Mouse (Mus musculus): ENCODE results near the gene Txlng. TPM values are rescaled to one million over a fixed set of nuclear protein-coding genes. Genes with fewer than 3 reads are reported as not detected.
"Not testable (repeated sequence)": the region's sequence is repeated elsewhere in the genome, so short reads cannot be mapped to it uniquely, and the experiment has no call there.

The Txlng gene
- total RNA-seq (2021), result 10 to 100 TPM; 16.9 to 18.5 TPM
- long read RNA-seq, experiment 1, partial matches to known transcripts, result 3 of 8 reads
- long read RNA-seq, experiment 1, other reads (novel, unspliced or antisense), result 0 of 8 reads
- long read RNA-seq, experiment 2, transcript Txlng-201 (10 exons, 3,862 nt), result major isoform, 6 of 13 reads
- long read RNA-seq, experiment 2, partial matches to known transcripts, result 5 of 13 reads
- long read RNA-seq, experiment 2, other reads (novel, unspliced or antisense), result 1 of 13 reads

DNA sequence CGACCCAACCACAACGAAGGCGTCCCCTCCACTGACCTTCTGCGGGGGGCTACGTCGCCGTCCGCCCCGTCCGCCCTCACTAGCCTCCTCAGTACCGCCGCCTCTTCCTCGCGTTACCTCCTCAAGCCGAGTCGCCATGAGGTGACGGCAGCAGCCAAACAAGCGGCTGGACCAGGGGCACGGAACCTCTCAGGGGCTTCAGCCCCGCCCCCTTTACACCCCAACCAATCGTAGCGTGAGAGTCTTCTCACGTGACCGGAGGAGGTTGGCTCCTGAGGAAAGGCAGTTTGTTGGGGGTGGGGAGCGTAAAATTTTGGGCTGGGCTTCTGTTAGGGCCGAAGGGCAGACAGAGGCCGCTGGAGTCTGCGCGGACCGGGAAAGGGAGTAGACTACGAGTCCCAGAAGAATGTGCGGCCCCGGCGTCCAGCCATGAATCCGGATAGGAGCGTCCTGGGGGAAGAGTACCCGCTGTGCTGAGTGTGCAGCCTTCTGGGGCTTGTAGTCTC is at the start of gene Txlng:
Gene Txlng, minus strand, starts transcription at position 252 of the 506 bp plus-strand sequence.
- DNase-seq (ENCODE audit: low spot score in 2 of 2), result peak; percentile 73 to 78

DNA sequence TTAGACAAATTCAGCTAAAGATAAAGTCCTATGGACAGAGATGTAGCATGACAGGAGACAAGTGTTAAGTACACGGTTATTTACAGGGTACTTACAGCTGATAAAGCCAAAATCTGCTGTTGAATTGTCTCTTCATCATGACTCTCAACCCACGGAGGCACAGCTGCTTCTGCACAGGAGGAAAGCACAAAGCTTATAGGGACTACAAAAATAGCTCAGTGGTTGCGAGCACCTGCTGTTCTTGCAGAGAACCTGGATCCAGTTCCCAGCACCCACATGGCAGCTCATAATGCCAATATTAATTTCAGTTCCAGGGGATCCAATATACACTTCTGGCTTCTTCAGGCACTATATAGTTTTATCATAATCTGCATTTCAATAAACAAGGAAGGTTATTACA is 49.0 kb upstream of the Txlng start:
- DNase-seq (ENCODE audit: low spot score in 2 of 2), result no peak

DNA sequence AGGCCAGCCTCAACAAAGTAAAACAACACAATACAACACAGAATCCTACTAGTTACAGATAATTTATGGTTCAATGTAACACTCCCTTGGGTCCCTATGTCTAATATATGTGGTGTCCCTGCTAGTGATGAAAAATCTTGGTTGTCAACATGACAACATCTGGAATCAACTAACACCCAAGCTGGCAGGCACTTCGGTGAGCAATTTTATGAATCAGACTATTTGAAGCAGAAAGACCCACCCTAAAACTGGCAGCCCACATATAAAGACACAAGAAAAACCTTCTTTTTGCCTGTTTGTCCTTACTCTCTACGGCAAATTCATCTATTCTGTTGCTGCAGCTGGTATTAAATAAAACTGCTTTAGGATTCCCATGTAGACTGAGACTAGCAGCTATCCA is 44.5 kb upstream of the Txlng start:
- no peak for DNase-seq (ENCODE audit: low spot score in 2 of 2)

DNA sequence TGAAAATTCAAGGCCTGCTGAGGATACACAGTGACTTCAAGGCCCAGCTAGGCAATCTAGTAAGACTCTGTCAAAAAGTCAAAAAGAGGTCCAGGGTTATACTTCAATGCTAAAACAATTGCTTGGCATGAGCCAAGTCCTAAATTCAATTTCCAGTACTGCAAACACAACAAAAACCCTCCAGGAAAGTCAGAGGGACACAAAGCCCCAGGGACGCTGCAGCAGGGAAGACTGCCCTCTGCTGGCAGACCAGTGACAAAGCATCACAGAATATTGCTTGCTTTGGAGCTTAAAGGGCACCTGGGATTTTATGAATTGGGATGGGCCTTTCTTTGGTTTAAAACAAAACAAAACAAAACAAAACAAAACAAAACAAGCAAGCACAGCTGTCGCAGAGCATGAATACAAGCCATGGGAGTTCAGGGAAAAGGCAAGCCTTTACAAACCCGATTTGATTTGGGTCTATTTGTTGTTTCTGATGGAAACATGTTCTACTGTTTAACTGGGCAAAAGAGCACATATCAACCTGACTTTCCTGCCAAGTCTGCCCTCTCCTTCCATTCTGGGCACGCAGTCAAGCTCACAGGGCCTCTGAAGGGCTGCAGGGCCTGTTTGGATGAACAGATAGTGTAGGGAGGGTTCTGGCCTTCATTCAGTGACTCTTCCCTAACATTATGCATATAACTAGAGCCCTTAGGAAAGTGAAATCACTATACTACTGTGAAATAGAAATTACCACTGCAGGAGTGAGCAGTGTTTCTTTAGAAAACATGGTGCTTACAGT is 42.7 kb upstream of the Txlng start:
- DNase-seq (ENCODE audit: low spot score in 2 of 2), result peak in 1 of 2 experiments; percentile 31

DNA sequence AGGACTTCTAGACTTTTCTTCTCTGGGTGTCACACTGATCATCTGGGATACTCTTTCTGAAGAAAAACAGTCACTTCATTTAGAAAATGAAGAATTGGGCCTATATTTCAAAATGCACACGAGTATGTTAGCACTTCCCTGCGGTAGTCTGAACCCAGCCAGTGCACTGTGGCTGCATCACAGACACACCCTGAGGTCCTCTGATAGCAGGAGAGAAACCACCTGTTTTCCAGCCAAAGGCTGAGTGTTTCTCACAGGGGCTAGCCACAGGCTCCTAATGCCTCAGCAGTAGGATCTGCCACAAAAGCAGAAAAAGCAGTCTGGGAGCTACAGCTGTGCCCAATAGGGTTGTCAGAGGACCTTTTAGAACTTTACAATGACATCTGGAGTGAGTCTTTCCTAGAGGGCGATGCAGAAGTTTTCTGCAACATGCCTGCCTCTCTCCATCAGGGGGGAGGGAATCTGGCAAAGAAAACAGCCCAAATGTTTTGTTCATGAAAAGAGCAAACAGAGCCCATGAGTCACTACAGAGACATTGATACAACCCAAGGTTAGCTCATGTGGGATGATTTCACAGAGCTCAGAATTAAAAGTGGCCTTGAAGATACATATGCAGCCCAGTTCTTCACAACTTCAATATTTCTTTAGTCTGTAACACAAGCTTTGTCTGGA is 39.2 kb upstream of the Txlng start:
- DNase-seq (ENCODE audit: low spot score in 2 of 2), result no peak

DNA sequence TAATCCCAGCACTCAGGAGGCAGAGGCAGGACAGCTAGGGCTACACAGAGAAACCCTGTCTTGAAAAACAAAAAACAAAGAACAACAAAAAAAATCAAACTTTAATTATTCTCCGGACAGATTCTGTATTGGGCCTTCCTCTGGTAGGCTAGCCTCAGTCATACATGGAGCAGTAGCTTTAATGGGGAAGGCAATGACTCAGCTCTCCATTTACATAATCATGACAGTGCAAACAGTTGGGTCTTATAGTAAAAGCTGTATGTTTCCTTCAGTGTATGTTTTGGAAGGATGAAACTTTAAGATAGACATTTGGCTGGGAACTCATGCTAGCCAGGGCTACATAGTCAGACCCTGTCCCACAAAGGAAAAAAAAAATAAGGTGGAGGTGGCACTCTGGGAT is 19.4 kb upstream of the Txlng start:
- no peak for DNase-seq (ENCODE audit: low spot score in 2 of 2)

DNA sequence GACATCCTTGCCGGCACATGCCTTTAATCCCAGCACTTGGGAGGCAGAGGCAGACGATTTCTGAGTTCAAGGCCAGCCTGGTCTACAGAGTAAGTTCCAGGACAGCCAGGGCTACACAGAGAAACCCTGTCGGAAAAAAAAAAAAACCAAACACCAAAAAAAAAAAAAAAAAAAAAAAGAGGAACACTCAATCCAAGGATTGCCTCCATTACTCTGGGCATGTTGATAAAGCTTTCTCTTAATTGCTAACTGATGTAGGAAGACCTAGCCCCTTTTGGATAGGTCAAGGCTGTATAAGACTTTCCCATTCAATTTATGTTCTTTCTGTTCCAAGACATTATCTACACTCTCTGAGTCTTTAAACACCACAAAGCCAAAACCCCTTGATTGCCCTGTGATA is 16.3 kb upstream of the Txlng start:
- no peak for DNase-seq (ENCODE audit: low spot score in 2 of 2)

DNA sequence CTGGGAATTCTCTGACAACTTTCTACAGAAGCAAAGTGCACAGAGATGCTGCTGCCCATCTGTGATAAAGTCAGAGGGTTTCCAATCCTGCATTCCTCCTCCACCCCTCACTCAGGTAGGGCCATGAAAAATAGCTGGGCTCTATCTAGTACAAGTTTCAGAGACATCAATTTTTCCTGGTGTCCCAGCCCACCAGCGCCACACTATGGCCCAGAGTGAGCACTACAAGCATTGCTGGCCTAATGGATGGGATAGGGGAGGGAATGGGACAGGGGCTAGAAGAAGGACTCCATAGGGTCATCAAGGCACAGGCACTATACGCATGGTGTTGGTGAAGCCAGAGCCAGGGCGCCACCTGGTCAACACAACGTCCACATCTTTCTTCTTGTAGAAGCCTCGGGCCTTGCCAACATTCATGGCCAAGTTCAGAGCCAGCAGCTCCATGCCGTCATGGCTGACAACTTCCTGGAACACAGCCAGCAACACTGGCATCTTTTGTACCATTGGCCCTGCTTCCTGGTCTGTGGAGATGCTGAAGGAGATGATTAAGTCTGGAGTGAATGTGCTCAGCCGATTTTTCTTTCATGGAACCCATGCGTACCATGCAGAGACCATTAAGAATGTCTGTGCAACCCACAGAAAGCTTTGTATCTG is 15.3 kb upstream of the Txlng start:
- no peak for DNase-seq (ENCODE audit: low spot score in 2 of 2)

DNA sequence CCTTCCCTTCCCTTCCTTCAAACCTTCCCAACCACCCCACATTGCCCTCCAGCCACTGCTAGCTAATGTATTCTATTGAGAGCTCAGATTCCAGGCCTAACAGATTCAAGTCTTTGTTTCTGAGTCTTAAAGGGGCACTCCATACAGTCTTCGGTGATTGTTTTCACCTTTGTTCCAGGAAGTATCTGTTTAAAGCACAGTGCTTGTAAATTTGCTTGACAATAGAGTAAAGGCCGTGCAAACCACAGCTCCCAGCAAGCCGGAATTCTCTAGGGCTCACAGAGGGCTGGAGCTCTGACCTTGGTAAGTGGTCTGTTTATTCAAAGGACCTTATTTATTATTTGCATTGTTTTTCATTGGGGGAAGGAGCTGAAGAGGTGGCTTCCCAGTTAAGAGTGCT is 2.8 kb upstream of the Txlng start:
- DNase-seq (ENCODE audit: low spot score in 2 of 2), result no peak

DNA sequence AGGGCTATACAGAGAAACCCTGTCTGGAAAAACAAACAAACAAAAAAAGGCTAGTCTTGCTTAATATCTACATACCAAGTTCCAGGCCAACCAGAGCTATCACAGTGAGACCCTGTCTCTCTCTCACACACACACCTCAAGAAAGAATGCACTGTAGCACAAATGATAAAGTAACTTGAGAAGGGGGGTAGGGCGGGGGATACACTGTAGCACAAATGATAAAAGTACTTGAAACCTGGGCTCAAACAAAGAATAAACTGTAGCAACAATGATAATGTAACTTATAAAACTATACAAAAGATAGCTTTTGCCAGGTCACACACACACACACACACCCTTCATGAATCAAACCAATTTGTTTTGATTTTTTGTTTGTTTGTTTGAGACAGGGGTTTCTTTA is 2.3 kb upstream of the Txlng start:
- no peak for DNase-seq (ENCODE audit: low spot score in 2 of 2)

DNA sequence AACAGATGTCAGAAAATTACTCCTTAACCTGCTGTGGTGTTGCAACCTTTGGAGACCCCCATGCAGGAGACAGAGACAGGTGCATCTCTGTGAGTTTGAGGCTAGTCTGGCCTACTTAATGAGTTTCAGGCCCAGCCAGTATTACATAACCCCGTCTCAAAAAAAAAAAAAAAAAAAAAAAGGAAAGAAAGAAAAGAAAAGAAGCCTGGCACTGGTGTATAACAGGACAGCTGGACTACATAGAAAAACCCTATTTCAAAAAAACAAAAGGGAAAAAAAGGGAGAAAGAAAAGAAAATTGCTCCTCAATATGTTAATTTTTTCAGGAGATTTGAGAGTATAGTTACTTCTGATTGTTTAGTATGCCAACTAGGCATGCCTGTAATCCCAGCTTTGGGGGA is 1.8 kb upstream of the Txlng start:
- DNase-seq (ENCODE audit: low spot score in 2 of 2), result no peak

DNA sequence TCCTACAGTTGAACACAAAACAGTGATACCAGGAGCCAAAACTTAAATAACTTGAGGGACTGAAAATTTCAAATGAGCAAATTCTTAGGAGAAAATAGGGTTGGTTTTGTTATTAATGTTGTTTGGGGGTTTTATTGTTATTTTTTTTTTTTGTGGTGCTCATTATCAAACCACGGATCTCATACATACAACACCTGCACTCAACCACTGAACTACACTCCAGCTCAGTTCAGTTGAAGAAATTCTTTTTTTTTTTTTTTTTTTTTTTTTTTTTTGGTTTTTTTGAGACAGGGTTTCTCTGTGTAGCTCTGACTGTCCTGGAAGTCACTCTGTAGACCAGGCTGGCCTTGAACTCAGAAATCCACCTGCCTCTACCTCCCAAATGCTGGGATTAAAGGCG is 1.1 kb upstream of the Txlng start:
- not testable (repeated sequence) for DNase-seq (ENCODE audit: low spot score in 2 of 2)

DNA sequence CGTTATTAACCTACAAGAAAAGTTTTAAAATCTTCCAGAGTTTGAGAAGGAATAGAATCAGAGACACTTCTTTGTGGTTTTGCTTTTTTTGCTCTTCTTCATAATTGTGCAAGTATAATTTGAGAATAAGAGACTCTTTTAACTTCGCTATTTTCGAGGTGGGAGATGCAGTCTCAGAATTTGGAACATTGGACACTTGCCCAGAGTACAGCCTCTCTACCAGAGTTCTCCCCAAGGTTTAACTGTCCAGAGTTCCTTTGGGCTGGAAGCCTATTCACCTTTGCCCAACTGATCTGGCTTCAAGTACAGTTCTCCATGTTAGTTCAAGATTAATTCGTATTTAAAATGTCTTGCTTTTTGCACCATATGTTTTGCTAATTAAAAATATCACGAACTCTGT is 487 bp upstream of the Txlng start:
- no peak for DNase-seq (ENCODE audit: low spot score in 2 of 2)

DNA sequence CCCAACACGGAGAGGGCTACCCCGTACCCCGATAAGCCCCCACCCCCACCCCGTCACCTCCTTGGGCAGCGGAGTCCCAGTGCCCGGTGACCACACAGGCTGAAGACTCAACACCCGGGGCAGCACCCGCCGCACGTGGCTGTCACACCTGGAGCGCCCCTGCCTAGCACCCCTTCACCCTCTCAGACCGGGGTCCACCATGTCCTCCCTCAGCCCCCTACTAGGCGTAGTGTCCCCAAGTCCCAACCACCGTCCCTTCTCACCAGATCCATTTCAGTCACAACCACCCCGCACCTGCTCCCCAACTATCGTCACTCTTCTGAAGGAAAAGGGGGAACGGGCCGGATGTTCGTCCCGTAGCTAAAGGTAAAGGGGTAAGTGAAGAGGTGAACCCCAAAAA is 471 bp downstream of the Txlng start:
- DNase-seq (ENCODE audit: low spot score in 2 of 2), result peak in 1 of 2 experiments; percentile 20

DNA sequence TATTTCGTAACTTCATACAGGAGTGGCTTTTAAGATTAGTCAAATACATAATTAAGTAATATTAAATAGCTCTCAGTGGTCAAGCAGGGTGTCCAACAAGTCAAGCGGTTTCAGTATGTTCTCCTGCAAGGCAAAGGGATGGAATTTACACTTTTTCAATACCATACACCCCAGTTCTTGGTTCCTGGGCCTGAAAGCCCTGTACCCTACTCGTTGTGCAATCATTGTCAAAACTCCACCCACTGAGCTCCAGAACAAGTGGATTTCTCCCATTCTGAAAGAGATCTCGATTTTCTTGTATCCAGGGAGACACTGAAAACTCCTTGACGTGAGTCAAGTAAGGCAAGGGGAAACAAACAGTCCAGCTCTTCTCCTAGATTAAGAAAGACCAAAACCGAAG is 1.2 kb downstream of the Txlng start:
- DNase-seq (ENCODE audit: low spot score in 2 of 2), result no peak

DNA sequence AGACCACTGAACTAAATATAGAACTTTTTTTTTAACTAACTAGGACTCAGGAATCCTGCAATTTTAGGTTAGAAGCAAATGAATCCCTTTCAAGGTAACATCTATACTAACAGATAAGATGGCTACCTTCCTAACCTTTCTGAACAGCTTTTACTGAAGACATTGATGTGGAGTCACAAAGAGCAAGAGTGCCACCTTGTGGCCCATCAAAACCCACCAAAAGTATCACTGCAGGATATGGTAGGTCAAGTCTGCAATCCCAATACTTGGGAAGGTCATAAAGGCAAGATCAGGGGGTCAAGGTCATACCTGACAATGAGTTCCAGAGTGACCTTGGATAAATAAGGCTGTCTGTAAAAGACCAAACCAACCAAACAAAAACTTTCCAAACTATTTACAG is 28.9 kb downstream of the Txlng start:
- DNase-seq (ENCODE audit: low spot score in 2 of 2), result peak; percentile 14 to 23

DNA sequence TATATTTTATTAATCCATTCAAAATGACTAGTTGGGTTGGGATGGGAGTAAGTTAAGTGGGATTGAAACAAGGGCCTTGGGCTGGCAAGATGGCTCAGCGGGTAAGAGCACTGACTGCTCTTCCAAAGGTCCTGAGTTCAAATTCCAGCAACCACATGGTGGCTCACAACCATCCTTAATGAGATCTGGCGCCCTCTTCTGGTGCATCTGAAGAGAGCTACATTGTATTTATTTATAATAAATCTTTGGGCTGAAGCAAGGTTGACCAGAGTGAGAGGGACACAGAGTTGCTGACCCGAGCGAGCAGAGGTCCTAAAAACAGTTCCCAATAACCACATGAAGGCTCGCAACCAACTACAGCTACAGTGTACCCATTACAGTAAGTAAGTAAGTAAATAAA is 37.9 kb downstream of the Txlng start:
- DNase-seq (ENCODE audit: low spot score in 2 of 2), result peak in 1 of 2 experiments; percentile 17

DNA sequence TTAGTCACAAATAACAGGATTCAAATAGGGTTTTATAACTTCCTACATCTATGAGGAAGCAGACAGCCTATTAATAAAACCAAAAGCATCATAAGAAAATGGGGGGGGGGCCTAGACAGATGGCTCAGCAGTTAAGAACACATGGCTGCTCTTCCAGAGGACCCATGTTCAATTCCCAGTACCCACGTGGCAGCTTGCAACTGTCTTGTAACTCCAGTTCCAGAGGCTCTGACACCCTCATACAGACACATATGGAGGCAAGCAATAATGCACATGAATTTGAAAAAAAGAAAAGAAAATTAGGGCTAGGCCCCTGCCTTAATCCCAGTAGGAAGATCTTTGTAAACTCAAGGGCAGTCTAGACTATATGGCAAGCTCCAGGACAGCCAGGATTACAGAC is 40.9 kb downstream of the Txlng start:
- no peak for DNase-seq (ENCODE audit: low spot score in 2 of 2)

DNA sequence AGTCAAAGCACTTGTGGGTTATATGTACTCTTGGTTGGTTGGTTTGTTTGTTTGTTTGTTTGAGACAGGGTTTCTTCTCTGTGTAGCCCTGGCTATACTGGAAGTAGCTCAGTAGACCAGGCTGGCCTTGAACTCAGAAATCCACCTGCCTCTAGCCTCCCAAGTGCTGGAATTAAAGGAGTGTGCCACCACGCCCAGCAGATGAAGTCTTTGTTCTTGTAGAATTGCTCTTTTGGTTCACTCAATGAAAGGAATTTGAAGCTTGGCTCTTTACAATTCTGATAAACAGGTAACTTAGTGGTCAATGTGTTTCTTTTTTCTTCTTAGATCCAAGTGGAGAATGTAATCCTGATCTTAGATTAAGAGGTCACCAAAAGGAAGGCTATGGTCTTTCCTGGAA is 58.5 kb downstream of the Txlng start:
- no peak for DNase-seq (ENCODE audit: low spot score in 2 of 2)

DNA sequence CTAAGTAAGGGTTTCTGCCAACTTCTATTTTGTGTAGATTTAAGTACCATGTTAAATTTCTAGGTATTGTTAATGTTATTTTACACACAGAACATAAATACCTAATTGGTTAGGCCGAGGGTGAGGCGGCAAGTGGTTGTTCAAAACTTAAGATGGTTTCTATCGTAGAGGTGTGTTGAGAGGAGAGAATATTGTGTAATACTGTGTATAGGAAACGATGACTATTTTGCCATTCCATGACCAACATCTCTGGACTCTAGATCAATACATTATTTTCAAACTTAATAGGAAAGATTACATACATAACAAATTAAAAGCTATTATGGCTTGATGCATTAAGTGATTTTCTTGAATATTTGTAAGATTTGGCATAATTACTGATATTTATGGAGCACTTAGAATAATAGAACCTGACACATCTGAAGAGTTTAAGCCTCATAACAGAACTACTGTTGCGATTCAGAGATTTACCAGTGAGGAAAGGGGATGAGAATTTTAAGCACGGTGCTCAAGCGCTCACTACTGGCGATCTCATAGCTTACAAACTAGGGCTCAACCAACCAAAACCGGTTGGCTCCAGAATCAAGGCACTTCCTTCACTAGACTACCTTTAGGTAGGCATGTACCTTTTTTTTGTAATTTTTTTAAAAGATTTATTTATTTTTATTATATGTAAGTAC is 67.4 kb downstream of the Txlng start:
- DNase-seq (ENCODE audit: low spot score in 2 of 2), result no peak

DNA sequence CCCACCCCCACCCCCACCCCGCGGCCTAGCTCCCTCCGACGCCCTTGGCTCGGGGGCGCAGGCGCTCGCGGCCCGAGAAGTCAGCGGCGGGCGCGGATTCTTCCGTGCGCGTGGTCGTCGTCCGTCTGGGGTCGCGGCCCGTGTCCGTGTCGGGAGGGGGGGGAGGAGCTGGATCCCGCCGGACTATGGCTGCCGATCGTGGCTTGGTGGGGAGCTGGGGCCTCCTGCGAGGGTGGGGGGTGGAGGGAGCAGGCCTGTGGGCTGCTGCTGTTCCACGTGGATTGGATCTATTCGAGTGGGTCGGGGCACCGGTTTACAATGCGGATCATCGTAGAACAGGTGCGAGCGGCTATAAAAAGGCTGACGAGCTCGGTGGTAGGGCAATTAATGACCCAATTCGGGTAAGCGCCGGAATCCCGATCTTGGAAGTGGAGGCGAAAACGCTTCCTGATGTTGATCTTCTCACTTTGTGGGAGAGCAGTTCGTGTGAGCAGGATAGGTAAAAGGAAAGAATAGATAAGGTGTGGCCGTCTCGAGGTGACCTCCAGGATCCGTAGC is 68.2 kb downstream of the Txlng start:
- DNase-seq (ENCODE audit: low spot score in 2 of 2), result peak in 1 of 2 experiments; percentile 14
